Mouse (Mus musculus): ENCODE results near the gene Slc22a12. TPM values are rescaled to one million over a fixed set of nuclear protein-coding genes. Genes with fewer than 3 reads are reported as not detected.

The Slc22a12 gene
- polyA plus RNA-seq, 1 experiment from 2014 or later = not detected

DNA sequence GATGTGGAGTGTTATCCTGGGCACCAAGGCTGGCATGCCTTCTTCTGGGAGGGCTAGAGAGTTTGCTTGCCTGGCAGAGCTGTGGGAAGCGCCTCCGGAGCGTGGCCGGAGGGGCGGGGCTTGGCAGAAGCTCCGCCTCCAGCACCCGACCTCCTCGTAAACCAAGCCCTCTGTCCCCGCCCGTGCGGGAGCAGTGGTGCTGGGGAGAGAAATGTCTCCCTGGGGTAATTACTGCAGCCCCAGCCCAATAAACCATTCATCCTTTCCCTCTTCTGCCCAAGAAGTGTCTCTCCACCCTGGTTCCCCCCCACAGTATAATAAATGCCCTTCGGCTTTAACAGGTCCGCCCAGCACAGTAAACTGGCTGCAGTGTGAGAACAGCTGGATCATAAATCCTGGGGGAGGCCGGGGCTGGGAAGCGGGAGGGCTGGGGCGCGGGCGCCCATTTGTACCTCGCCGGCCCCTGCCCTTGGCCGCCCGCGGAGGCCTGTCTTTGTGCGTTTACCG lies 40.7 kb downstream of the Slc22a12 start:
- Histone ChIP-seq H3K9me3 (replicated peaks; ENCODE audit: control insufficient read depth, low read length) (no peaks in the 10 kb centered on the region), H3K9ac (replicated peaks; ENCODE audit: low read length) (peak overlapping the region; percentile 32), H3K4me1 (ENCODE audit: control insufficient read depth, insufficient read depth, low read length) (peaks cover 6% of the 10 kb centered on the region), H3K27me3 (ENCODE audit: control insufficient read depth, insufficient read depth, low read length) (peaks cover 54% of the 10 kb centered on the region), H3K27ac (replicated peaks; ENCODE audit: low read depth, low read length) (no peak overlapping the region), H3K4me2 (ENCODE audit: low read depth, low read length) (peak overlapping the region; percentile 72), H3K4me3 (ENCODE audit: low read depth, low read length) (peak overlapping the region; percentile 33), H3K36me3 (replicated peaks; ENCODE audit: control insufficient read depth, insufficient read depth, low read depth, low read length) (no peaks in the 10 kb centered on the region)
- DNase-seq (ENCODE audit: low spot score) = peak; percentile 51
- under 1% methylated on average over 25 of the region's 25 CpGs for WGBS
- 0 out of 2 replicates have a peak, but pooled peaks have one; percentile 16 for ATAC-seq (replicated peaks; ENCODE audit: insufficient number of reproducible peaks, low FRiP score, low TSS enrichment, low read depth)

DNA sequence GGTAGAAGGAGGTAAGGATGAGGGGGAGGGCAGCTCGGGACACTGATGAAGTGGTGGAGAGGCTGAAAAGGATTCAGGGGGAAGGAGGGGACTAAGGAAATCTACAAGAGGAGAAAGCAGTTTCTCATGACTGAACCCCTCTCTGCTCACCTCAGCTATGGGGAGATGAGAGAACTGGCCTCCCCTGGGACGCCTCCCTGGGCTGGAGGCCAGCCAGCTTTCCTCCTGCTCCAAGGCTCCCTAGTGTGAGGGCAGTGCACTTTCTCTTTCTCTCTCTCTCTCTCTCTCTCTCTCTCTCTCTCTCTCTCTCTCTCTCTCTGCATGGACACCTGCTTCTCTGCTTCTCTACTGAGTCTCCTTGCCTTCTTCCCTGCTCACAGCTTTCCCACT lies 42.2 kb downstream of the Slc22a12 start:
- WGBS = 67% methylated on average over 1 of the region's 2 CpGs
- peaks cover 6% of the 10 kb centered on the region for H3K4me1 ChIP-seq (ENCODE audit: control insufficient read depth, insufficient read depth, low read length)
- no peak overlapping the region for H3K9ac ChIP-seq (replicated peaks; ENCODE audit: low read length)
- H3K36me3 ChIP-seq (replicated peaks; ENCODE audit: control insufficient read depth, insufficient read depth, low read depth, low read length) = no peaks in the 10 kb centered on the region
- H3K4me3 ChIP-seq (ENCODE audit: low read depth, low read length) = no peak overlapping the region
- H3K27ac ChIP-seq (replicated peaks; ENCODE audit: low read depth, low read length) = no peak overlapping the region
- DNase-seq (ENCODE audit: low spot score) (no peak), ATAC-seq (replicated peaks; ENCODE audit: insufficient number of reproducible peaks, low FRiP score, low TSS enrichment, low read depth) (no peak)
- H3K9me3 ChIP-seq (replicated peaks; ENCODE audit: control insufficient read depth, low read length) = no peaks in the 10 kb centered on the region
- H3K27me3 ChIP-seq (ENCODE audit: control insufficient read depth, insufficient read depth, low read length) = peaks cover 66% of the 10 kb centered on the region
- H3K4me2 ChIP-seq (ENCODE audit: low read depth, low read length) = no peak overlapping the region

DNA sequence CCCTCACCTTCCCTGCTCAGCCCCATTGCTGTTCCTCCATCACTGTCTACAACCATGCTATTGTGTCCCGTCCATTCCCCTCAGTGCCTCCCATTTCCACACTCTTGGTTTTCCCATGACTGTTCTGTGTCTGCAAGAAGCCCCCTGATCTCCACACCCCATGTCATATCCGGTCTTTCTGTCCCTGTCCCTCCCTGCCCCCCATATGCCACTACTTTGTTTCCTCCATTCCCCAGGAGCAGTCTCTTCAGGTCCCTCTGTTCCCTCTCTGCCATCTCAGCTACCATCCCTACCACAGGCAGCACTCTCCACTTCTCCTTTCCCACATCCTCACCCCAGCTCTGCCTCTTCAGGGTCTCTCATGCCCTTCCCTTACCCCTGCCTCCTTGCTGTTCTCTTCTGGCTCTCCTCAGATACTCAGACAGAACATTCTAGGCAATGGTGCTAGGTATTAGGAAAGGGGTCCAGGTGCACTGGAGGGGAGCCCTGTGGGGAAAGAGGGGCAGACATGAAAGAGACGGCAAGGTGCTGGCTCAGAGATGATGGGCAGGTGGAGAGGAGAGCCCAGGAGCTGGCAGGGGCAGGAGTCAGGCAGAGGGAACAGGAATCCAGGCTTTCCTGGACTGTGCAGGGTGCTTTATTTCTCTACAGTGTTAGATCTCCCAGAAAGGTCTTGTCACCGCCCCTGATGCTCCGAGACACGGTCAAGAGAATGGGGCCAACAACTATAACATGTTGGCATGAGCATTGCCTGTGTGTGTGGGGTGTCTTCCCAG lies 42.8 kb downstream of the Slc22a12 start:
- H3K27me3 ChIP-seq (ENCODE audit: control insufficient read depth, insufficient read depth, low read length) = peaks cover 72% of the 10 kb centered on the region
- WGBS = 47% methylated on average over 6 of the region's 6 CpGs
- H3K4me2 ChIP-seq (ENCODE audit: low read depth, low read length) = no peak overlapping the region
- ATAC-seq (replicated peaks; ENCODE audit: insufficient number of reproducible peaks, low FRiP score, low TSS enrichment, low read depth) (no peak), DNase-seq (ENCODE audit: low spot score) (no peak)
- H3K9me3 ChIP-seq (replicated peaks; ENCODE audit: control insufficient read depth, low read length) = no peaks in the 10 kb centered on the region
- peaks cover 6% of the 10 kb centered on the region for H3K4me1 ChIP-seq (ENCODE audit: control insufficient read depth, insufficient read depth, low read length)
- no peak overlapping the region for H3K4me3 ChIP-seq (ENCODE audit: low read depth, low read length)
- no peak overlapping the region for H3K27ac ChIP-seq (replicated peaks; ENCODE audit: low read depth, low read length)
- no peaks in the 10 kb centered on the region for H3K36me3 ChIP-seq (replicated peaks; ENCODE audit: control insufficient read depth, insufficient read depth, low read depth, low read length)
- no peak overlapping the region for H3K9ac ChIP-seq (replicated peaks; ENCODE audit: low read length)

DNA sequence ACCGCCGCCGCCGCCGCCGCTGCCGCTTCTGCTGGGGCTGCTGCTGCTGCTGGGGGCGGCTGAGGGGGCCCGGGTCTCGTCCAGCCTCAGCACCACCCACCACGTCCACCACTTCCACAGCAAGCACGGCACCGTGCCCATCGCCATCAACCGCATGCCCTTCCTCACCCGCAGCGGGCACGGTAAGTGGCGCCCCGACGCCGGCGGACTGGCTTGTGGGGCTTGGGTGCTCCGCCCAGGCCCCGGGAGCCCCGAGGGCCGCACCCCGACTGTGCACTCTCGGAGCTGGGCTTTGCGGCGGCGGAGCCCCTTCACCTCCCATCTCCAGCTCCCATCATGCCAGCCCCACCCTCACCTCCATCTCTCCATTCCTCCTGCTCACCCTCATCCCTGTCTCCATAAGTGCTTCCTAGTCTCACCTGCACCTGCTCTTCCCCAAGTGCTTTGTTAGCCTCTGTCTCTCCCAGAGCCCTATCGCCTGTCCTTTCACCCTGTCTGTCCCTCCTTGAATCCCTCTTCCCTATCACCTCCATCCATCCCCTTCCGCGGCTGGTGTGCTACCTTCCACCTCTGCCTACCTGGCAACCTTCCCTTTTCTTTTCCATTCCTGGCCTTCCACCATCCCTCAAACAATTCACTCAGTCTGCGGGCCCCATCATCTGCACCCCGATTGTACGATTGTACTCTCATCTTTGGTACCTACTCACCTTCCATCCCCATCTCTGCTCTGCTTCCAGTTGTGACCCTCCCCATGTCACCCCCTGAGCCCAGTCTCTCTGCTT lies 44.3 kb downstream of the Slc22a12 start:
- H3K4me1 ChIP-seq (ENCODE audit: control insufficient read depth, insufficient read depth, low read length) = peaks cover 6% of the 10 kb centered on the region
- DNase-seq (ENCODE audit: low spot score) (no peak), ATAC-seq (replicated peaks; ENCODE audit: insufficient number of reproducible peaks, low FRiP score, low TSS enrichment, low read depth) (no peak)
- H3K36me3 ChIP-seq (replicated peaks; ENCODE audit: control insufficient read depth, insufficient read depth, low read depth, low read length) = no peaks in the 10 kb centered on the region
- 4% methylated on average over 31 of the region's 38 CpGs for WGBS
- H3K27ac ChIP-seq (replicated peaks; ENCODE audit: low read depth, low read length) = no peak overlapping the region
- peak overlapping the region; percentile 68 for H3K9ac ChIP-seq (replicated peaks; ENCODE audit: low read length)
- H3K4me3 ChIP-seq (ENCODE audit: low read depth, low read length) = peak overlapping the region; percentile 53
- peaks cover 71% of the 10 kb centered on the region for H3K27me3 ChIP-seq (ENCODE audit: control insufficient read depth, insufficient read depth, low read length)
- no peaks in the 10 kb centered on the region for H3K9me3 ChIP-seq (replicated peaks; ENCODE audit: control insufficient read depth, low read length)
- peak overlapping the region; percentile 95 for H3K4me2 ChIP-seq (ENCODE audit: low read depth, low read length)

DNA sequence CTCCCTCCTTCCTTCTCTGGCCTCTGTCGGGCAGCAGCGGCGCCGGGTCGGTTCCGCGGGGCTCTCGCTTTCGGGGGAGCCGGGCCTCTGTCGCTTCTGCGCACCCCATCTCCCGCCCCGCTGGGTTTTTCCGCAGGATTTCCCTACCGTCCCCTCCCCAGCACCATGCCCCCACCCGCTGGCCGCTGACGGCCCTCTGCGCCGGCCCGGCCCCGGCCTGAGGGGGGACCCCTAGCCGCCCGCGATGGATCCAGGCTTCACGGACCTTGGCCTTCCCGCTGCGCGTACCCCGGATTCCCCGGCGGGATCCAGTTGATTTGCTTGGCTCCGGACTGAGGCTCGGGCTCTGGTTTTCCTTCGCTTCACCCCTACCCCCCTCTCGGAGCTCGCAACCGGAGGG lies 45.0 kb downstream of the Slc22a12 start:
- no peak overlapping the region for H3K27ac ChIP-seq (replicated peaks; ENCODE audit: low read depth, low read length)
- WGBS = under 1% methylated on average over 39 of the region's 39 CpGs
- H3K9ac ChIP-seq (replicated peaks; ENCODE audit: low read length) = peak overlapping the region; percentile 68
- no peak for ATAC-seq (replicated peaks; ENCODE audit: insufficient number of reproducible peaks, low FRiP score, low TSS enrichment, low read depth)
- no peaks in the 10 kb centered on the region for H3K36me3 ChIP-seq (replicated peaks; ENCODE audit: control insufficient read depth, insufficient read depth, low read depth, low read length)
- no peaks in the 10 kb centered on the region for H3K9me3 ChIP-seq (replicated peaks; ENCODE audit: control insufficient read depth, low read length)
- peak overlapping the region; percentile 53 for H3K4me3 ChIP-seq (ENCODE audit: low read depth, low read length)
- peaks cover 71% of the 10 kb centered on the region for H3K27me3 ChIP-seq (ENCODE audit: control insufficient read depth, insufficient read depth, low read length)
- H3K4me2 ChIP-seq (ENCODE audit: low read depth, low read length) = peak overlapping the region; percentile 95
- DNase-seq (ENCODE audit: low spot score) = no peak
- peaks cover 6% of the 10 kb centered on the region for H3K4me1 ChIP-seq (ENCODE audit: control insufficient read depth, insufficient read depth, low read length)

DNA sequence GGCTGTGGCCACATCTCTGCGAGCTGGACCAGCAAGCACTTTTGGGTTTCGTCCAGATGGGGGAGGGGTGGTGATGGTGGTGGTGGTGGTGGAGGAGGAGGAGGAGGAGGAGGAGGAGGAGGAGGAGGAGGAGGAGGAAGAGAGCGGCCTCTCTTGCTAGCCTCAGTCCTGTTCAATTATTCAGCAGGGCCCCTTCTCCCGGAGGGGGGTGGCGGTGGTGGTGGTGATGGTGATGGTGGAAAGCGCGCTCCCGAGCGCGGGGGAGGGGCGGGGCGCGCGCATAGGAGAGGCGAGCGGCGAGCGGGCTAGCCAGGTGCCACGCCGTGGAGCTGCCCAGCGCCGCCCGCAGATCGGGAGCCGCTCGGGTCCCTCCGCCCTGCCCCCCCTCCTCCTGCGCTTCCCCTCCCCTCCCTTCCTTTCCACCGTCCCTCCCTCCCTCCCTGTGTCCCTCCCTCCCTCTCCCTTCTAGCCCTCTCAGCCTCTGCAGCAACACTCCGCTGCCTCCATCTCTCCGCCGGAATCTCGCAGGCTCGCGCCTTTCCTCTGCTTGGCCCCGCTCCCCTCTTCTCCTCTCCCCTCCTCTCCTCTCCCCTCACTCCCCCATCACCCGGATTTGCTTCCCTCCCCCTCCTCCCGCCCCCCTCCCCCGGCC lies 45.6 kb downstream of the Slc22a12 start:
- Histone ChIP-seq H3K27me3 (ENCODE audit: control insufficient read depth, insufficient read depth, low read length) (peaks cover 73% of the 10 kb centered on the region), H3K4me3 (ENCODE audit: low read depth, low read length) (peak overlapping the region; percentile 53), H3K36me3 (replicated peaks; ENCODE audit: control insufficient read depth, insufficient read depth, low read depth, low read length) (no peaks in the 10 kb centered on the region), H3K4me1 (ENCODE audit: control insufficient read depth, insufficient read depth, low read length) (peaks cover 6% of the 10 kb centered on the region), H3K9ac (replicated peaks; ENCODE audit: low read length) (peak overlapping the region; percentile 41), H3K4me2 (ENCODE audit: low read depth, low read length) (peak overlapping the region; percentile 95), H3K9me3 (replicated peaks; ENCODE audit: control insufficient read depth, low read length) (no peaks in the 10 kb centered on the region), H3K27ac (replicated peaks; ENCODE audit: low read depth, low read length) (no peak overlapping the region)
- ATAC-seq (replicated peaks; ENCODE audit: insufficient number of reproducible peaks, low FRiP score, low TSS enrichment, low read depth) = 0 out of 2 replicates have a peak, but pooled peaks have one; percentile 33
- DNase-seq (ENCODE audit: low spot score) = peak; percentile 62
- 2% methylated on average over 12 of the region's 39 CpGs for WGBS

DNA sequence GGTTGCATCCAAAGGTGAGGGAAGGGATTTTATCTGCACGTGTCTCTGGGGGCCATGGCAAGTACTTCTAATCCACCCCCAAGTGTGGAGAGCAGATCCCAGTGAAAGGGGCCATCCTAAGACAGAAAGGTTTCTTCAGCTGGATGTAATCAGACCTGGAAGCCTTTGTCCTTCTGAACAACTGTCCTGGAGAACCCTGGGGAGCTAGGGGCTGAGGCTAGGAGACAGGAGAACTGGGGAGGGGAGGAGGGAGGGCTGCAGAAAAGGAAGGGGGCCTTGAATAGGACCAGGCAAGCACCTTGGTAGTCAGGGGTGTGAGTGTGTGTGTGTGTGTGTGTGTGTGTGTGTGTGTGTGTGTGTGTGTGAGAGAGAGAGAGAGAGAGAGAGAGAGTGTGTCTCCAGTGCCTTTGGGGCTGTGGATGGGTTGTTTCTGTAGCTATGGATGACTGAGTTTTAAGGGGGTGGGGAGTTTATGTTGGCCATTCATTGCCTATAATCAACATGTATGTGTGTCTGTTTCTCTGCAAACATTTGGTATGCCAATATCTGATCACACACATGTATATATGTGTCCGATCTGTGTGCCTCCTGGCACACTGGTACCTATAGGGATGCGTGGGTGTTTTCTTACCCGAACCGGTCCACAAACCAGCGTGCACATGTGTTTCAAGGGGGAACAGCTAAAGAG lies 46.2 kb downstream of the Slc22a12 start:
- 8% methylated on average over 6 of the region's 6 CpGs for WGBS
- Histone ChIP-seq H3K36me3 (replicated peaks; ENCODE audit: control insufficient read depth, insufficient read depth, low read depth, low read length) (no peaks in the 10 kb centered on the region), H3K27ac (replicated peaks; ENCODE audit: low read depth, low read length) (no peak overlapping the region), H3K9ac (replicated peaks; ENCODE audit: low read length) (no peak overlapping the region), H3K9me3 (replicated peaks; ENCODE audit: control insufficient read depth, low read length) (no peaks in the 10 kb centered on the region), H3K4me2 (ENCODE audit: low read depth, low read length) (no peak overlapping the region; the same call in 1 of the 2 replicates), H3K4me1 (ENCODE audit: control insufficient read depth, insufficient read depth, low read length) (peaks cover 6% of the 10 kb centered on the region; the same call in 1 of the 2 replicates), H3K4me3 (ENCODE audit: low read depth, low read length) (no peak overlapping the region), H3K27me3 (ENCODE audit: control insufficient read depth, insufficient read depth, low read length) (peaks cover 68% of the 10 kb centered on the region)
- ATAC-seq (replicated peaks; ENCODE audit: insufficient number of reproducible peaks, low FRiP score, low TSS enrichment, low read depth) (no peak), DNase-seq (ENCODE audit: low spot score) (no peak)

Measured in embryonic facial prominence, embryonic 11.5 days (tissue).